Mouse (Mus musculus): ENCODE measurements around the gene Thbs1. TPM values are rescaled to one million over a fixed set of nuclear protein-coding genes. Genes with fewer than 3 reads are reported as not detected.
"Not testable (repeated sequence)": the region's sequence is repeated elsewhere in the genome, so short reads cannot be mapped to it uniquely, and the experiment has no call there.

Thbs1 gene
- polyA plus RNA-seq, 1 experiment from 2014 or later, result 883 TPM

- ATAC-seq (no peak), DNase-seq (ENCODE audit: low read depth, low spot score) (no peak)
- CTCF ChIA-PET, result no interaction called here
- TF ChIP-seq CTCF (IDR thresholded peaks at IDR 0.05), result no peak
- POLR2A ChIA-PET, result no interaction called here
- H3K27me3 ChIP-seq, result no peaks in the 10 kb centered on the region
- in situ Hi-C loops (cut with MboI; ENCODE audit: low pct_unique_long_range_greater_than_20kb), result no loop called here
These were observed 30.0 kb downstream of the Thbs1 start for GRCm38 (mm10) chr2:118141651-118142050.

DNA sequence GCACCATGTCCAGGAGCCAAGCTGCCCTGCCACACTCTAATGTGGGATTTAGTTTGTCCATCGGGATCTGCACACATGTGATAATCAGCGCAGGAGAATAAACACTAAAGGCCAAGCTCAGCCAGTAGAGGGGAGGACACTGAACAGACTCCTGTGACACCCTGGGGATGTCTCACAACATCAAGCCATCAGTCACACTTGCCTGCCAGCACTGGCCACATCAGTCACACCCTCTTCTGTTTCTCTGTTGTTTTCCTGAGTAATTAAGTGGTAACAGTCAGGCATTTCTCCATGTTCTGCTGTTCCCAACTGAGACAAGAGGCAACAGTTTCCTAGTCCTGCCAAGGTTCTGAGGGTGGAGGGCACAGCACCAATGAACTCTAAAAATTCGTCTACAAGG, 36.1 kb downstream of the Thbs1 start:
- DNase-seq (ENCODE audit: low read depth, low spot score); CTCF ChIA-PET; ATAC-seq; in situ Hi-C loops (cut with MboI; ENCODE audit: low pct_unique_long_range_greater_than_20kb); POLR2A ChIA-PET; H3K27me3 ChIP-seq: not testable (repeated sequence)

DNA sequence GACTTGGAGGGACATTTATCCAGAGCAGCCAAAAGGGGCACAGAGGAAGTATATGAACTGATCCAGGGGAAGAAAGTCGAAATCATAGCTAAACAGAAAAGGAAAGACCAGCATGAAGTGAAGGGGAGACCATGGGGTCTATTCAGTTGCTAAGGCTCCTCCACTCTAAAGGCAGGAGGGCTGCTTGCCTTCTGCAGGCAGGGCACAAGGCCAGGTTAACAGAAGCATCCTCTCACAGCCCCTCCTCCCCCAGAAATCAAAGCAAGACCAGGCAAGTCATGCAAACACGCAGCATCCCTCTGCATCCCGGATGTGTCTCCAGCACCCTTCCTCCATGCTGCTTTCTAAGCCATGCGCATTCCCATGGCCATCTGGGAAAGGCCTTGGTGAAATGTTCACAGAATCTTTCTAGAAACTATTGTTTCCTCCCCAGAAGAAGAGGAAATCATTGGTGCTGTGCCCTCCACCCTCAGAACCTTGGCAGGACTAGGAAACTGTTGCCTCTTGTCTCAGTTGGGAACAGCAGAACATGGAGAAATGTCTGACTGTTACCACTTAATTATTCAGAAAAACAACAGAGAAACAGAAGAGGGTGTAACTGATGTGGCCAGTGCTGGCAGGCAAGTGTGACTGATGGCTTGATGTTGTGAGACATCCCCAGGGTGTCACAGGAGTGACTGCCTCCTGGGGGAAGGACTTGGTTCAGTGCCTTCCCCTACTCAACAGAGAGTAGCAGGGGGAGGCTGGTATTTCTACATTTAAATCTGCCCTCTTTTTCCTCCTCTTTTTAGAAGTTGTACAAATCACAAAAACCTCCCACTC, 36.9 kb downstream of the Thbs1 start:
- no peak for DNase-seq (ENCODE audit: low read depth, low spot score)
- no peaks in the 10 kb centered on the region for H3K27me3 ChIP-seq
- no peak for TF ChIP-seq CTCF (IDR thresholded peaks at IDR 0.05)
- POLR2A ChIA-PET, result no interaction called here
- in situ Hi-C loops (cut with MboI; ENCODE audit: low pct_unique_long_range_greater_than_20kb), result no loop called here
- no peak for ATAC-seq
- CTCF ChIA-PET, result no interaction called here

DNA sequence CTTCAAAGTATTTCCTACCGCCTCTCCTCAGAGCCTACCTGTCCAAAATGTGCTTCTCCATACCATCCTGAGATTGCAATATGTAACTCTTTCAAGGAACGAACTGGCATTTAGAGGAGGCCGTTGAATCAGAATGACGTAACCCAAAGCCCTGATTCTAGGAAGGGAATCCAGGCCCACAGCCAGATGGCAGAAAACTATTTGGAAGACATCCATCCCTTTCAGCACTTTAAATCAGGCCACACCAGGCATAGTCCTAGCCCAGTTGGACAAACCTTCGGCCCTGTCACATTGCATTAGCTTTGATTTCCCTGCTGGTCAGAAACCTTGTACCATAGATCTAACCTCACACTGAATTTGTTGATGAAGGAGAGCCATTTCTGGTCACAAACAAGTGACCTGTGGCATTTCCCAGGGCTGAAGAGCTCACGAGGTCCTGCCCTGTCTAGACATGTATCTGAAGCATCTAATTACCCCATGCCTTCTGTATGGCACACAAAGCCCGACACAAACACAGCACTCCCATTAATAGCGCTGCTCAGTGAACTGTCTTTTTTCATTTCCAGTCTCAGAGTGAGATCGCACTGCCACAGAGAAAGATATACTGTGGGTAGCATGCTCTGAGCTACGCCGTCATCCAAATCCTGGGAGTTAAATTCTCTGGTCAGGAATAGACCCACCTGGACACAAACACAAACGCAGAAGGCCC, 38.3 kb downstream of the Thbs1 start:
- TF ChIP-seq CTCF (IDR thresholded peaks at IDR 0.05), result no peak
- DNase-seq (ENCODE audit: low read depth, low spot score) (no peak), ATAC-seq (no peak)
- in situ Hi-C loops (cut with MboI; ENCODE audit: low pct_unique_long_range_greater_than_20kb), result no loop called here
- POLR2A ChIA-PET, result interaction anchor here (1.0 kb wide), 1 partner anchor 37 kb away, joined by 3 read pairs; no protein-coding TSS in a partner anchor
- no peaks in the 10 kb centered on the region for H3K27me3 ChIP-seq
- CTCF ChIA-PET, result interaction anchor here (1.5 kb wide), 1 partner anchor 10 kb away, joined by 4 read pairs; no protein-coding TSS in a partner anchor

- no peak for DNase-seq (ENCODE audit: low read depth, low spot score)
- H3K27me3 ChIP-seq, result no peaks in the 10 kb centered on the region
- in situ Hi-C loops (cut with MboI; ENCODE audit: low pct_unique_long_range_greater_than_20kb), result no loop called here
- ATAC-seq, result no peak
- POLR2A ChIA-PET, result no interaction called here
- TF ChIP-seq CTCF (IDR thresholded peaks at IDR 0.05), result no peak
- CTCF ChIA-PET, result interaction anchor here (1.2 to 3.3 kb wide), 4 partner anchors 11 to 43 kb away, joined by 3 to 14 read pairs (median 4); no protein-coding TSS in a partner anchor
These were observed 46.4 kb downstream of the Thbs1 start for GRCm38 (mm10) chr2:118158095-118158494.

DNA sequence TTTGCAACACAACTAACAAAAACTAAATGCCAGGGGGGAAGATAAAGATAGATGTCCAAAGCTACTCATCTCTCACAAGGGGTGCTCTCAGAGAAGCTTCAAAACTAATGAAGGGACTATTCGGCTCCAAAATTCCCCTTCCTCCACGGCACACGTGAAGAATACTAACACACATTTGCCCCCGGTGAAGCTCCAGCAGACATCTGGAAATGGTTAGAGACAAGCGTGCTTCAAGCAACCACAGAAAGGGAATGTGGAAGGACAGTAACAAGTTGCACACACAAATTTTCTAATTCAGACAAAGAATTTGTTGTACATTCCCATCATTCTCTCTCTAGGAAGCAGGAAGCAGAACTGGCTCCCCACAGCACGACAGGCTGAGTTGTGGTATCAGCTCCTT, 47.5 kb downstream of the Thbs1 start:
- ChIA-PET POLR2A (interaction anchor here (0.6 to 1.0 kb wide), 2 partner anchors 17 to 187 kb away, joined by 3 to 4 read pairs; no protein-coding TSS in a partner anchor), CTCF (interaction anchor here (0.9 to 3.3 kb wide), 4 partner anchors 10 to 44 kb away, joined by 3 to 14 read pairs (median 4); no protein-coding TSS in a partner anchor)
- in situ Hi-C loops (cut with MboI; ENCODE audit: low pct_unique_long_range_greater_than_20kb), result no loop called here
- TF ChIP-seq CTCF (IDR thresholded peaks at IDR 0.05), result no peak
- ATAC-seq (no peak), DNase-seq (ENCODE audit: low read depth, low spot score) (no peak)
- H3K27me3 ChIP-seq, result no peaks in the 10 kb centered on the region

- no peak for TF ChIP-seq CTCF (IDR thresholded peaks at IDR 0.05)
- H3K27me3 ChIP-seq, result no peaks in the 10 kb centered on the region
- ChIA-PET POLR2A (no interaction called here), CTCF (interaction anchor here (1.0 to 3.3 kb wide), 3 partner anchors 9 to 25 kb away, joined by 3 to 14 read pairs (median 4); no protein-coding TSS in a partner anchor)
- in situ Hi-C loops (cut with MboI; ENCODE audit: low pct_unique_long_range_greater_than_20kb), result no loop called here
- DNase-seq (ENCODE audit: low read depth, low spot score) (no peak), ATAC-seq (no peak)
These were observed 48.9 kb downstream of the Thbs1 start for GRCm38 (mm10) chr2:118160547-118160946.

- TF ChIP-seq CTCF (IDR thresholded peaks at IDR 0.05), result no peak
- ATAC-seq, result no peak
- ChIA-PET CTCF (interaction anchor here (1.0 to 3.3 kb wide), 3 partner anchors 9 to 25 kb away, joined by 3 to 14 read pairs (median 4); no protein-coding TSS in a partner anchor), POLR2A (no interaction called here)
- in situ Hi-C loops (cut with MboI; ENCODE audit: low pct_unique_long_range_greater_than_20kb), result no loop called here
- no peak for DNase-seq (ENCODE audit: low read depth, low spot score)
- no peaks in the 10 kb centered on the region for H3K27me3 ChIP-seq
These were observed 49.3 kb downstream of the Thbs1 start for GRCm38 (mm10) chr2:118160991-118161390.

- in situ Hi-C loops (cut with MboI; ENCODE audit: low pct_unique_long_range_greater_than_20kb), result no loop called here
- no peaks in the 10 kb centered on the region for H3K27me3 ChIP-seq
- no peak for ATAC-seq
- no peak for TF ChIP-seq CTCF (IDR thresholded peaks at IDR 0.05)
- DNase-seq (ENCODE audit: low read depth, low spot score), result no peak
- CTCF ChIA-PET, result interaction anchor here (1.1 kb wide), 1 partner anchor 37 kb away, joined by 4 read pairs; no protein-coding TSS in a partner anchor
- POLR2A ChIA-PET, result no interaction called here
These were observed 50.8 kb downstream of the Thbs1 start for GRCm38 (mm10) chr2:118162486-118162885.

DNA sequence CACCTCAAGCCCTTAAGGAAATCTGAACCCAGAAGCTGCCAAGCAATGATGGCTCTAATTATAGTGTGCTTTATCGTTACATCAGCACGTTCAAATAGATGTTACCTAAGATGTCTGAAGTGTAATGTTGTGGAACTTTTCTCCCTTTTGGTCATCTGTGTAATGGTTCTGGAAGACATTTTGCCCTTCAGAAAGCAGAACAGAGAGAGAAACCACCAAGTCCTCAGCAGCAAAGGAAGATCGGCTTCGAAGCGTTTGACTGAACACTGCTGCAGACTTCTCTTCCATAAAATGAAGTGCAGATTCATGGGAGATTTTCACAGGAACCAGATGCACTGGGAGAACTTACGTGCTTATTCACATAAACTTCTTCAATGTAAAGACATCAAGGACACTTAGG, 52.5 kb downstream of the Thbs1 start:
- no peak for ATAC-seq
- ChIA-PET CTCF (no interaction called here), POLR2A (no interaction called here)
- no peak for TF ChIP-seq CTCF (IDR thresholded peaks at IDR 0.05)
- no peaks in the 10 kb centered on the region for H3K27me3 ChIP-seq
- in situ Hi-C loops (cut with MboI; ENCODE audit: low pct_unique_long_range_greater_than_20kb), result no loop called here
- no peak for DNase-seq (ENCODE audit: low read depth, low spot score)

GRCm38 (mm10) chr2:118165691-118166090, 54.0 kb downstream of the Thbs1 start:
- ATAC-seq (no peak), DNase-seq (ENCODE audit: low read depth, low spot score) (no peak)
- in situ Hi-C loops (cut with MboI; ENCODE audit: low pct_unique_long_range_greater_than_20kb), result no loop called here
- ChIA-PET CTCF (no interaction called here), POLR2A (no interaction called here)
- no peak for TF ChIP-seq CTCF (IDR thresholded peaks at IDR 0.05)
- H3K27me3 ChIP-seq, result no peaks in the 10 kb centered on the region

All from Patski (cell line).